16 mouse cellular contexts compared by ENCODE assay signal in genomic region chr11:19145991-19146390, GRCm38 (mm10).
"Had no signal": no experiment of that assay in that cellular context is flagged by ENCODE, and none has a peak within 500 bp of the region (broad histone marks: within the 10 kb centered on the region; RNA-seq: fewer than 3 reads in every experiment).

No protein-coding gene starts in this region.

- H3K9me3 ChIP-seq: intestine, embryonic 15.5 days; limb, embryonic 10.5 days; limb, embryonic 13.5 days; liver, embryonic 12.5 days; liver, embryonic 15.5 days; lung, embryonic 15.5 days had no signal

- ATAC-seq: intestine, embryonic 15.5 days; liver, embryonic 12.5 days had no signal

- H3K27me3 ChIP-seq: intestine, embryonic 15.5 days; limb, embryonic 13.5 days; liver, embryonic 12.5 days; liver, embryonic 15.5 days; lung, embryonic 15.5 days had no signal

- H3K4me1 ChIP-seq: intestine, embryonic 15.5 days; liver, embryonic 12.5 days; liver, embryonic 15.5 days had no signal

- H3K4me3 ChIP-seq: intestine, embryonic 15.5 days; layer of hippocampus, adult 2 months; limb, embryonic 10.5 days; limb, embryonic 13.5 days; liver, embryonic 12.5 days; liver, embryonic 15.5 days; lung, embryonic 15.5 days had no signal

- H3K9ac ChIP-seq: intestine, embryonic 15.5 days; limb, embryonic 13.5 days; liver, embryonic 12.5 days; liver, embryonic 15.5 days; lung, embryonic 15.5 days had no signal

- H3K36me3 ChIP-seq: intestine, embryonic 15.5 days; limb, embryonic 10.5 days; limb, embryonic 13.5 days; liver, embryonic 12.5 days; liver, embryonic 15.5 days; lung, embryonic 15.5 days had no signal

- DNase-seq: layer of hippocampus, adult 9-11 months; liver; lung, adult 18-20 months; lung, postnatal 10 days; lung, postnatal 36 days; midbrain, embryonic 14.5 days; thymus, adult 18-20 months; thymus, postnatal 36 days had no signal

- H3K27ac ChIP-seq: intestine, embryonic 15.5 days; layer of hippocampus, adult 2 months; limb, embryonic 10.5 days; limb, embryonic 13.5 days; liver, embryonic 12.5 days; liver, embryonic 15.5 days; lung, embryonic 15.5 days had no signal

- H3K4me2 ChIP-seq: intestine, embryonic 15.5 days; limb, embryonic 13.5 days; liver, embryonic 12.5 days; liver, embryonic 15.5 days; lung, embryonic 15.5 days; midbrain, embryonic 11.5 days had no signal
